Mouse (Mus musculus): ENCODE results near the gene Tmem117. TPM values are rescaled to one million over a fixed set of nuclear protein-coding genes. Genes with fewer than 3 reads are reported as not detected.

The Tmem117 gene
- total and polyA plus RNA-seq, 3 experiments: not detected

DNA sequence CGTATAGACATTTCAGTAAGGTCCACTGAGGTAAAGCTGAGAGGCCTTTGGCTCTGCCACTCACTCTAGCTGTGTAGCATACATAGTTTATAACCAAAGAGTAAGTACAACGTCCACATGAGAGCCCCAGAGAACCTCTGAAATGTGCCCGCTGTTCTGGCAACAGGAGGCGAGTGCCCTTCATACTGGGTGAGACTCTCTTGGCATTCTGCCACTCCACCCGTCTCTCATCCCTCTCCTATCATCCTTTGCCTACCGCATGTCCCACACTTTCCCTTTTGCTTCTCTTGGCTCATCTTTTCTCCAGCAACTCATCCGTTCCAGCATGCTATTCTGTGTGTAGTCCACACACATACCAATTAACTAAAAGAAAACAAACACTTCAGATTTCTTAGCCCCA, 456.9 kb downstream of the Tmem117 start:
- DNase-seq (ENCODE audit: low read depth, low spot score): no peak
- Histone ChIP-seq H3K27ac (ENCODE audit: control insufficient read depth, low read depth, low read length) (no peak overlapping the region), H3K36me3 (ENCODE audit: control insufficient read depth in 1 of 2, insufficient read depth in 2 of 2, low read length in 2 of 2) (no peaks in the 10 kb centered on the region), H3K27me3 (ENCODE audit: control insufficient read depth in 1 of 2, insufficient read depth in 2 of 2, low read length in 2 of 2) (no peaks in the 10 kb centered on the region), H3K9me3 (replicated peaks; ENCODE audit: insufficient read depth, low read length) (no peaks in the 10 kb centered on the region), H3K79me2 (ENCODE audit: control insufficient read depth, insufficient read depth, low read length, poor library complexity) (no peaks in the 10 kb centered on the region), H3K4me3 (ENCODE audit: control insufficient read depth in 1 of 2, insufficient read depth in 1 of 2, low read depth in 2 of 2, low read length in 2 of 2) (no peak overlapping the region), H3K4me1 (ENCODE audit: control insufficient read depth in 1 of 2, insufficient read depth in 2 of 2, low read length in 2 of 2) (no peaks in the 10 kb centered on the region), H3K9ac (ENCODE audit: control insufficient read depth, low read depth, low read length, poor library complexity, severe bottlenecking) (no peak overlapping the region)
- TF ChIP-seq ZKSCAN1 (IDR thresholded peaks at IDR 0.05; ENCODE audit: low read depth, low read length) (no peak), RCOR1 (IDR thresholded peaks at IDR 0.05; ENCODE audit: low read depth, low read length) (no peak), USF2 (IDR thresholded peaks at IDR 0.05; ENCODE audit: borderline replicate concordance in 1 of 2, insufficient read depth in 1 of 2, low read depth in 1 of 2, low read length in 2 of 2) (no peak), NELFE (IDR thresholded peaks at IDR 0.05; ENCODE audit: low read depth, low read length) (no peak), ZNF384 (IDR thresholded peaks at IDR 0.05; ENCODE audit: low read depth, low read length) (no peak)

DNA sequence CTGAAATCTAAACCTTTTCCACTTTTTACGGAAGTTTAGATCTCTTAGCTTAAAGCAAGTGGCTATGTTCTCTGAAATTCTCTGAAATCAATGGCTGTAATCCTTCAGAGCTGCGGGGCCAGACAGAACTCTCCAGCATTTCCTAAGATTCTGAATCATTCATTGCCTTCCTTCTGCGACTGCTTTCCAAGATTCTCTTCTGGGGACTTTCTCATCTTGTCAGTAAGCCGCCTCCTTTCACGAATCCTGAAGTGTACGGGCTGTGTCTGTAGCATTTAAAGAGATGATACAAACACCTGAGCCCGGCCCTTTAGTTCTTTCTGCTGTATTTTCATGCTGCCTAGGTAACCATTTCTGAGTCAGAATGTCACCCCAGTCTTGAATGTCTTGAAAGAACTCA, 471.1 kb downstream of the Tmem117 start:
- Histone ChIP-seq H3K4me3 (ENCODE audit: control insufficient read depth in 1 of 2, insufficient read depth in 1 of 2, low read depth in 2 of 2, low read length in 2 of 2) (no peak overlapping the region), H3K9me3 (replicated peaks; ENCODE audit: insufficient read depth, low read length) (no peaks in the 10 kb centered on the region)
- TF ChIP-seq ZKSCAN1 (IDR thresholded peaks at IDR 0.05; ENCODE audit: low read depth, low read length) (no peak), ZMIZ1 (IDR thresholded peaks at IDR 0.05; ENCODE audit: low read depth, low read length) (no peak), EP300 (IDR thresholded peaks at IDR 0.05; ENCODE audit: low read depth in 1 of 2, low read length in 2 of 2) (no peak), TBP (IDR thresholded peaks at IDR 0.05; ENCODE audit: low read depth, low read length) (no peak), ZNF384 (IDR thresholded peaks at IDR 0.05; ENCODE audit: low read depth, low read length) (no peak), MEF2A (IDR thresholded peaks at IDR 0.05; ENCODE audit: extremely low read depth, insufficient replicate concordance, low read depth, low read length, poor library complexity, severe bottlenecking) (no peak), NRF1 (IDR thresholded peaks at IDR 0.05; ENCODE audit: insufficient read depth, low read depth, low read length, poor library complexity, severe bottlenecking) (no peak), SMC3 (IDR thresholded peaks at IDR 0.05; ENCODE audit: low read depth, low read length) (no peak), UBTF (IDR thresholded peaks at IDR 0.05; ENCODE audit: borderline replicate concordance, insufficient read depth, low read depth, low read length) (no peak), ETS1 (IDR thresholded peaks at IDR 0.05; ENCODE audit: low read depth, low read length) (no peak), RAD21 (IDR thresholded peaks at IDR 0.05; ENCODE audit: low read depth, low read length) (no peak), HCFC1 (IDR thresholded peaks at IDR 0.05; ENCODE audit: low read depth, low read length) (no peak), MAZ (IDR thresholded peaks at IDR 0.05; ENCODE audit: low read depth, low read length) (no peak), POLR2AphosphoS5 (IDR thresholded peaks at IDR 0.05; ENCODE audit: borderline replicate concordance, low read depth, low read length) (no peak), POLR2A (IDR thresholded peaks at IDR 0.05; ENCODE audit: control insufficient read depth in 1 of 2, insufficient read depth in 1 of 2, low read depth in 1 of 2, low read length in 2 of 2, poor library complexity in 1 of 2) (no peak), POLR2AphosphoS2 (IDR thresholded peaks at IDR 0.05; ENCODE audit: low read length) (no peak)

More for the DNA sequence above, 471.1 kb downstream of the Tmem117 start:
- Histone ChIP-seq H3K27ac (ENCODE audit: control insufficient read depth, low read depth, low read length) (no peak overlapping the region), H3K4me1 (ENCODE audit: control insufficient read depth in 1 of 2, insufficient read depth in 2 of 2, low read length in 2 of 2) (no peaks in the 10 kb centered on the region), H3K36me3 (ENCODE audit: control insufficient read depth in 1 of 2, insufficient read depth in 2 of 2, low read length in 2 of 2) (no peaks in the 10 kb centered on the region), H3K9ac (ENCODE audit: control insufficient read depth, low read depth, low read length, poor library complexity, severe bottlenecking) (no peak overlapping the region), H3K27me3 (ENCODE audit: control insufficient read depth in 1 of 2, insufficient read depth in 2 of 2, low read length in 2 of 2) (no peaks in the 10 kb centered on the region), H3K79me2 (ENCODE audit: control insufficient read depth, insufficient read depth, low read length, poor library complexity) (no peaks in the 10 kb centered on the region)
- no peak for DNase-seq (ENCODE audit: low read depth, low spot score)
